Mouse (Mus musculus): ENCODE measurements around the gene Slc45a2.

DNA sequence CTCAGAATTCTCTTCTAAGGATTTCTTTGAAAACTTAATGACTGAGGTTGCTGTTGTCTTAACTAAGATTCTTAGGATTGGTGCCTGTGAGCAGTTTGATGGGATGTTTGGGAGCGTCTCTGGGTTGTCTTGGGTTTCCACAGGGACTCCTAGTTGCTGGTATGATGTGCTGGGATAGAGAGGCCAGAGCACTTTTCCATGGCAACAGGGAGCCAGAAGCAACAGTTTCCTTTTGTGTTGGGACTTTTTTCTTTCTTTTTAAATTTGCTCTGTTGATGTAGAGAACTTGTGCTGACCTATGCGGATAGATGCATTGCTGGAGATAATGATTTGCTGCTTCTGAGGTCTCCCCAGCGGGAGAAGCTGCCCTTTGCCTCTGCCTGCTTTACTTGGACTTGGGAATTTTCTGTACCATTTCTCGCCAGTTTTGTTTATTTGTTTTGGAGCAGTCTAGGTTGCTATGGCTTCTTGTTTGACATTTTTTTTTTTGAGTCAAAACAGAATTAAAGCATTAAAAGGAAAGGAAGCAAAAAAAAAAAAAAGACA lies 47.7 kb upstream of the Slc45a2 start:
- TF ChIP-seq POLR2A (IDR thresholded peaks at IDR 0.05; ENCODE audit: low read depth, low read length) (no peak), EP300 (IDR thresholded peaks at IDR 0.05; ENCODE audit: low read length) (no peak), ZC3H11A (IDR thresholded peaks at IDR 0.05; ENCODE audit: low read depth, low read length) (no peak), BHLHE40 (IDR thresholded peaks at IDR 0.05; ENCODE audit: low read depth, low read length) (no peak), TCF12 (IDR thresholded peaks at IDR 0.05; ENCODE audit: low read depth, low read length) (no peak), USF2 (conservative IDR thresholded peaks at IDR 0.05; ENCODE audit: low read depth, low read length) (no peak), CTCF (conservative IDR thresholded peaks at IDR 0.05 in 1 of 2, IDR thresholded peaks at IDR 0.05 in 1 of 2; ENCODE audit: low read depth in 2 of 2, low read length in 2 of 2) (no peak), CHD1 (IDR thresholded peaks at IDR 0.05; ENCODE audit: low read depth, low read length) (no peak)

Data from CH12.LX (cell line).